Mouse (Mus musculus): ENCODE data around the gene Alox15. TPM values are rescaled to one million over a fixed set of nuclear protein-coding genes. Genes with fewer than 3 reads are reported as not detected.
A peak's percentile ranks its signal among the peaks of the same experiment; 100 is the strongest.
"Not testable (repeated sequence)": the region's sequence is repeated elsewhere in the genome, so short reads cannot be mapped to it uniquely, and the experiment has no call there.

Alox15 gene
- not detected for total RNA-seq (2021)
- long read RNA-seq, experiment 1: 0 reads
- long read RNA-seq, experiment 2: 0 reads

DNA sequence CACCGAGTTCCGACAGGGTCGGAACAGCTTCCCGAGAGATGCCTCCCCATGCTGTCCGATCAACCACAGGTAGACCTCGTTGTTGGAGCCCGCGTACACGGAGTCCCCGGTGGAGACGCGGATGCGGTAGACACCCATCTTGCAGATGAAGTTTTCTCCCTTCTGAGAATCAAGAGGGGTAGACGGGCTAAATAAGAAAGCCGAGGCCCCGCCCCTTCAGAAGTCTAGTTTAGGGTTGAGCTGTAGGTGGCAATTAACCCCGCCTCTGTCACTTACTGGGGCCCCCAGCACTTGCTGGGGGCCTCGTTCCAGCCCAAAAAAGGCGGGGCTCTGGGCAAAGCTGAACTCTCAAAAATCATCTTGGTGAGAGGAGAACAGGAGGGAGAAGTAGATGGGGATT lies at the start of gene Alox15:
Gene Alox15, minus strand, starts transcription at position 164 of the 400 bp plus-strand sequence.
- intact Hi-C loops (cut with DNase I): no loop called here
- no peak for DNase-seq (ENCODE audit: extremely low spot score in 1 of 2, low spot score in 2 of 2)
- no peak for TF ChIP-seq CTCF (IDR thresholded peaks at IDR 0.05)
- peak within 1 kb of the TSS; percentile 27; the same call in 1 of the 2 replicates for H3K4me3 ChIP-seq
- no peak within 1 kb of the TSS for H3K27ac ChIP-seq

DNA sequence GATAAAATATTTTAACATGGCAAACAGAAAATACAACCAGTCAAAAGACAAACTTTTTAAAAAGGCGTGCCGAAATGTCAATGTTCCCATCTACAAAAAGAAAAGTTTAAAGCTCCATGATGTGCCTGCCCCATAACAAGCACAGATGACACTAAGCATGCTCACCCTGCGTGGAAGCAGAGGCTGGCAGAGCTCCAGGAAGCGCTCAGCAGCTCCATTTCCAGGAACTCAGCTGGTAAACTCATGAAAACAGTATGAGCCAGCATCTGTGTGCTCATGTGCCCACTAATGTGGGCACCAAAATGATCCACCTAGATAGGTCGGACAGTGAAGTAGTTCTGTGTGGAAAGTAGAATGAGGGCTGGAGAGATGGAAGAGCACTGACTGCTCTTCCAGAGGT lies 37.6 kb upstream of the Alox15 start:
- TF ChIP-seq CTCF (IDR thresholded peaks at IDR 0.05): no peak
- no peak for DNase-seq (ENCODE audit: extremely low spot score in 1 of 2, low spot score in 2 of 2)
- H3K4me3 ChIP-seq: no peak overlapping the region
- intact Hi-C loops (cut with DNase I): no loop called here
- no peak overlapping the region for H3K27ac ChIP-seq

DNA sequence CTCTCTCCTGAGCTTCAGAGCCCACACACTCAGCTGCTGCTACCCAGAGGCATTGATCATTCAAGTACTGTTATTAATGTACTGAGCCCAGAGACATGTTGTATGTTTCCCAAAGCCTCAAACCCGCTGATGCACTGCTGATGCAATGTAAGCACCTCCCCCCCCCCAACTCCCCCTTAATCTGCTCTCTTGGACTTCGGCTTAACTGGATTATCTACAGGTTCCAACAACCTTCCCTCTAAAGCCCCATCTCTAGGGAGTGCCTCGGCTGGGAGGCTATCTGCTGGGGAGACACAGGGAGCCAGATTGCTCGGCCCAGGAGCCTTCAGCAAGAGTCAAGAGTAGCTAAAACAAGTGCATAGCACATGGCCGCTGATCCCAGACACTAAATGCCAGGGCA lies 35.6 kb upstream of the Alox15 start:
- Histone ChIP-seq H3K27ac (no peak overlapping the region), H3K4me3 (no peak overlapping the region)
- no peak for TF ChIP-seq CTCF (IDR thresholded peaks at IDR 0.05)
- intact Hi-C loops (cut with DNase I): no loop called here
- DNase-seq (ENCODE audit: extremely low spot score in 1 of 2, low spot score in 2 of 2): no peak

DNA sequence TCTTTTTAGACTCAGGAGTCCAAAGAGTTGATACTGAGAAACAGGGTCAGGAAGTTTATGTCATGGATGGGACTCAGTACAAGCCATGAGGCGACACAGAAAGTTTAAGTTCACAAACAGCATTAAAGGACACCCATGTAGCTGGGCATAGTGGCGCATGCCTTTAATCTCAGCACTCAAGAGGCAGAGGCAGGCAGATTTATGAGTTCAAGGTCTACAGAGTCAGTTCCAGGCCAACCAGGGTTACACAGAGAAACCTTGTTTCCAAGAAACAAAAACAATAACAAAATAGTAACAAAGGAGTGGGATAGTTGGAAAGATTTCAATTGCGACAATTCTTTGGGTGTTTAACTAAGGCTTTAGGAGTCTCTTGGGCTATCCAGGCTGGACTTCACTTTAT lies 32.3 kb upstream of the Alox15 start:
- no peak for TF ChIP-seq CTCF (IDR thresholded peaks at IDR 0.05)
- DNase-seq (ENCODE audit: extremely low spot score in 1 of 2, low spot score in 2 of 2): no peak
- intact Hi-C loops (cut with DNase I): no loop called here
- H3K27ac ChIP-seq: no peak overlapping the region
- no peak overlapping the region for H3K4me3 ChIP-seq

DNA sequence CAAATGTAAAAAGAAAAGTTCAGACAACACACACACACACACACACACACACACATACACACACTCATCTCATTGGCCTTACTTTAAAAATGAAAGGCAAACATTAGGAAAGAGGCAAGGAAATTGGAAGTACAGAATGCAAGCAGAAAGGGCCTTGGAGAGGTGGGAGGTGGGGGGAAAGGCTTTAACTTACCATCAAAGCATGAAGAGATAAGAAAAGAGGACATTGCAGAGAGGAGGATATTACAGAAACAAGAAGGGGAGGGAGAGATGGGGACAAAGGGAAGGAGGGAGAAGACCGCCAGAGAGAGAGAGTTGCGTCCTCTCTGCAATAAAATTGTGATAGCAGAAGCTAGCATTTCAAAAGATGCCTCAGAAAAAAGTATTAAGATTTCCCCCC lies 29.5 kb upstream of the Alox15 start:
- no peak for TF ChIP-seq CTCF (IDR thresholded peaks at IDR 0.05)
- no peak for DNase-seq (ENCODE audit: extremely low spot score in 1 of 2, low spot score in 2 of 2)
- intact Hi-C loops (cut with DNase I): no loop called here
- H3K27ac ChIP-seq: no peak overlapping the region
- no peak overlapping the region for H3K4me3 ChIP-seq

DNA sequence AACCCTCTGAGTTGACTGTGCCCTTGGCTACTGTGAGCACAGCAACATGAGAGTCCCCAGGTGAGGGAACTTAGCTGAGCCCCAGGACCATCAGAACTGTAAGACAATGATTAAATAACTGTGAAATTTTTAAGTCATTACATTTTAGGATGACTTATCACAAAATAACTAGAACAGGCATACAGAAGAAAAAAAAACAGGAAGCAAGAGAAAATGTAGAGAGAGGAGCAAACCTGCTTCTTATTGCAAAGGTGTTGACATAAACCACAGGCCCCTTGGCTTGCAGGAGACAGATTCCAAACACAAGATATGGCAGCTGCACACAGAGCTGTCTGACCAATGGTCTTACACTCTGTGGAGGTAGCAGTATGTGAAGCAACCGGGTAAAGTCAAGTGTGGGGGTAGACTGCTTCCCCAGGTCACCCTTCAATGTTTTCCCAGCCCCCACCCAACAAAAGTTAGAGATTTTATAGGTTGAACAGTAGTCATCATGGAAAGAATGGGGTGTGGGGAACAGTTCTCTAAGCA lies 28.7 kb upstream of the Alox15 start:
- TF ChIP-seq CTCF (IDR thresholded peaks at IDR 0.05): no peak
- Histone ChIP-seq H3K4me3 (no peak overlapping the region), H3K27ac (no peak overlapping the region)
- intact Hi-C loops (cut with DNase I): no loop called here
- DNase-seq (ENCODE audit: extremely low spot score in 1 of 2, low spot score in 2 of 2): no peak

DNA sequence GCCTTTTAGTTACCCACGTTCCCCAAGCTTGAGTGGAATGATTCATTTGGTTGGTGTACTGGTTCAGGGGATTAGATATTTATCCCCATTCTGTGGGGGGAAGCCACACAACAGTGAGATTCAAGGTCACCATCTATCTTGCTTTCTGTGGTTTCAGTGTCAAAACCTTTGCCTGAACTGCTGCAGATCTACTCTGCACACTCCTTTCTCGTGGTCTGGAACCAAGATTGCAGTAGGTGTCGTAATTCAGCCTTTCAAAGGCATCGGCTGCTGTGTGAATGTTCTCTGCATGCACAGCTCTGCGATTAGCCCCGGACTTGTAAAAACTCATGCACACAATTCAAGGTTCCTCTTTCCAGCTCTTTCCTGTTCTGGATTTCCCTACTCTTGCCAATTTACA lies 24.2 kb upstream of the Alox15 start:
- no peak for TF ChIP-seq CTCF (IDR thresholded peaks at IDR 0.05)
- DNase-seq (ENCODE audit: extremely low spot score in 1 of 2, low spot score in 2 of 2): no peak
- H3K27ac ChIP-seq: no peak overlapping the region
- no peak overlapping the region for H3K4me3 ChIP-seq
- intact Hi-C loops (cut with DNase I): no loop called here

DNA sequence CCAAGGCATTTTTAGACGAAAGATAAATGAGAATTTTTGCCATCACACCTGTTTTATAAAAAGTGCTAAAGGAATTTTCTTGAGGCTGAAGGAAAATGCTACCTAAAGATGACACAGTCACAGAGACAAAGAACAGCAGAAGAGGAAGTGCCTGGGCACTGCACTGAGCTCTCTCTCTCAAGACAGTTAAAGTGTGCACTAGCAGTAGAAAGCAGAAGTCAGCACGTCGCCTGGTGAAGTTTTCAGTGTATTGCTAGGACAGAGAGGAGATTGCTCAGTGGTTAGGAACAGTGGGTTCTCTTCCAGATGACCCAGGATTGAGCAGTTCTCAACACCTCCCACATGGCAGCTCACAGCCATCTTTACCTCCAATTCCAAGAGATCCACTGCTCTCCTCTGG lies 22.5 kb upstream of the Alox15 start:
- TF ChIP-seq CTCF (IDR thresholded peaks at IDR 0.05): no peak
- H3K4me3 ChIP-seq: no peak overlapping the region
- intact Hi-C loops (cut with DNase I): no loop called here
- H3K27ac ChIP-seq: no peak overlapping the region
- no peak for DNase-seq (ENCODE audit: extremely low spot score in 1 of 2, low spot score in 2 of 2)

DNA sequence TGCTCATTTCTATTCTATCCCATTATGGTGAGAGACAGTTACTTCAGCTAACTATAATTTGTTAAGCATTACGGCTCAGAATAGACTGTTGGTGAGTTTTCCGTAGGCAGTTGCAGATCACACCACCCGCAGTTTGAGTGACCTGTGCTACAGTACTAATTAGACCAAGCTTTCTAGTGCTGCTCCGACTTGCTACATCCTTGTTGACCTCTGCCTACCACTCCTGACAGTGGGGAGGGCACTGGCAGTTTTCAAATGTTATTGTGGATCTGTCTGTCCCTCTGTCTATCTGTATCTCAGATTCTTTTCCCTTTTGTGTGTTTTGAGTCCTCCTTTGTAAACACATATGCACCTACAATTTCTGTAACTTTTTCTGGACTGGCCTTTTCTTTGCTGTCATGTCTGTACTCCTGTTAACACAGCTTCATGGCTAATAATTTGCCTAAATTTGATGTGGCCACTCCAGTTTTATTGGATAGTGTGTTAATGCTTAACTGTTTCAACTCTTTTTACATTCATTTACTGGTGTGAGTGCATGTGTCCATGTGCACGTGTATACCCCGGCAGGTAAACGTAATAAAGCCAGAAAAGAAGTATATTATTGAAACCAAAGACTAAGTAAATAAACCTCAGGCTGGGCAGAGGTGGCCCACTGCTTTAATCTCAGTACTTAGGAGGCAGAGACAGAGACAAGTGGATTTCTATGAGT lies 21.2 kb upstream of the Alox15 start:
- Histone ChIP-seq H3K27ac (no peak overlapping the region), H3K4me3 (no peak overlapping the region)
- DNase-seq (ENCODE audit: extremely low spot score in 1 of 2, low spot score in 2 of 2): no peak
- TF ChIP-seq CTCF (IDR thresholded peaks at IDR 0.05): no peak
- intact Hi-C loops (cut with DNase I): no loop called here

DNA sequence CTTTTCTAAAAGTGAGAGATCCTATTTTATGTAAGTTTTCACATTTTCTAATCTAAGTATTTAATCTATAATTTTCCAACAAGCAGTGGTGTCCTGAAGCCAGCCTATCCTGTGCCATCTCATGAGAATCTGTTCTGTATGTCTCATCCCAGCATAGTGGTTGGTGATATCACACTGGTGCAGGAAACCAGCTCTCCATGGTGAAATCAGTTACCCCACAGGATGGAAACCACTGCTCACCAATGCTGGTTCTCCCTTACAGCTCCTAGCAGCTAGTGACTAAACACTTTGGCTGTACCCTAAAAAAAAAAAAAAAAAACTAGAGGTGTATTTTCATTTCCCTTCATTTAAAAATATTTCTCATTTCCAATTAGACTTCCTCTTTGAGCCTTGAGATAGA lies 20.6 kb upstream of the Alox15 start:
- Histone ChIP-seq H3K27ac (no peak overlapping the region), H3K4me3 (no peak overlapping the region)
- DNase-seq (ENCODE audit: extremely low spot score in 1 of 2, low spot score in 2 of 2): no peak
- TF ChIP-seq CTCF (IDR thresholded peaks at IDR 0.05): no peak
- intact Hi-C loops (cut with DNase I): no loop called here

DNA sequence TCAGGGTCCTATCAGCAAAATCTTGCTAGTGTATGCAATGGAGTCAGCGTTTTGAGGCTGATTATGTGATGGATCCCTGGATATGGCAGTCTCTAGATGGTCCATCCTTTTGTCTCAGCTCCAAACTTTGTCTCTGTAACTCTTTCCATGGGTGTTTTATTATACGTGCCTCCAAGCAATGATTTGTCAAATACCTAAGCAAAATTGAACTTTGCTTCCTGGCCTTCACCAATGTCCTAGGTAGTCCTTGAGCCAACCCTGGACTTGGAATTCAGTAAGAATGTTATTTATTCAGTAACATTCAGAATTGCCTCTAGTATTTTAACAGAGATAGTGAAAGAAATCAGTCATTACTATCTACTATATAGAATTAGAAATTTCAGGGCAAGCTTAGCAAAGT lies 16.8 kb upstream of the Alox15 start:
- H3K27ac ChIP-seq; H3K4me3 ChIP-seq; intact Hi-C loops (cut with DNase I); DNase-seq (ENCODE audit: extremely low spot score in 1 of 2, low spot score in 2 of 2): not testable (repeated sequence)

DNA sequence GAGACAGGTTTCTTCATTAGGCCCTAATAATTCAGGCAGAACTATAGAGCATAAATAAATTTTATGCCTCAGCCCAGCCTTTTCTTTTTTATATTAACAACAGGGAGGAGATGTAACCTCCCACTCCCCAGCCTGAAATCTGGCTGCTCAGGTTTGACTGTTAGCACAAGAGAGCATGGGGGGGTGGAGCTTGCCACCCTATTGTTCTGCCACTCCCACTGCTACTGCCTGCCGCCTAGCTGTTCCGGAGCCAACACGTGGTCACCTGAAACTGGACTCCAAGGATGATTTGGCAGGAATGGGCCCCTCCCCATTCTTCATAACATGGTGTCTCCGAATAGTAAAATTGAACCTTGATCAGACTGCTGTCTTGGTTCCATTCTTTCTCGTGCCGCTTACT lies 15.9 kb upstream of the Alox15 start:
- DNase-seq (ENCODE audit: extremely low spot score in 1 of 2, low spot score in 2 of 2); intact Hi-C loops (cut with DNase I); H3K4me3 ChIP-seq; H3K27ac ChIP-seq: not testable (repeated sequence)

DNA sequence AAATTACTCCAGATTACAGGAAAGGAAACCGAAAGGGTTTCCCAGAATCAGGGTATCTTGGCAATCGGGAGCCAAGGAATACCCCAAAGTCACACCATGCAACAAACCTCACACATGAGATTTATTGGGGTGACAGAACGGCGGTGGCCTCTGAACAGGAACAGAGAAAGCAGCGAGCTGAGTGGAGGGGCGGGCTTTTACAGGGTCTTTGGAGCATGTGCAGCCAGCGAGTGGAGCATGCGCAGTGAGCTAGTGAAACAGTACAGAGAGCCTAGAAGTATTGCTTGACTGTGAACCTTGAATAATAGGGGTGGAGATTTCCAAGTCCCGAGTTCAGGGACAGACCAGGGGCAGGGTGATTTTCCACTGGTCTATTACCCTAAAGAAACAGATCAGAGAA lies 3.2 kb downstream of the Alox15 start:
- no peak for DNase-seq (ENCODE audit: extremely low spot score in 1 of 2, low spot score in 2 of 2)
- intact Hi-C loops (cut with DNase I): no loop called here
- Histone ChIP-seq H3K27ac (no peak overlapping the region), H3K4me3 (no peak overlapping the region)
- no peak for TF ChIP-seq CTCF (IDR thresholded peaks at IDR 0.05)

Data from left cerebral cortex, adult 2 months (tissue).